Mouse (Mus musculus): ENCODE data around the gene Cfap97. TPM values are rescaled to one million over a fixed set of nuclear protein-coding genes. Genes with fewer than 3 reads are reported as not detected.

Cfap97 gene
- total RNA-seq, 2 experiments from 2014 or later, result 23.8 to 24.6 TPM

GRCm38 (mm10) chr8:46153042-46153441 lies 1.5 kb downstream of the Cfap97 start:
- no peak for DNase-seq

DNA sequence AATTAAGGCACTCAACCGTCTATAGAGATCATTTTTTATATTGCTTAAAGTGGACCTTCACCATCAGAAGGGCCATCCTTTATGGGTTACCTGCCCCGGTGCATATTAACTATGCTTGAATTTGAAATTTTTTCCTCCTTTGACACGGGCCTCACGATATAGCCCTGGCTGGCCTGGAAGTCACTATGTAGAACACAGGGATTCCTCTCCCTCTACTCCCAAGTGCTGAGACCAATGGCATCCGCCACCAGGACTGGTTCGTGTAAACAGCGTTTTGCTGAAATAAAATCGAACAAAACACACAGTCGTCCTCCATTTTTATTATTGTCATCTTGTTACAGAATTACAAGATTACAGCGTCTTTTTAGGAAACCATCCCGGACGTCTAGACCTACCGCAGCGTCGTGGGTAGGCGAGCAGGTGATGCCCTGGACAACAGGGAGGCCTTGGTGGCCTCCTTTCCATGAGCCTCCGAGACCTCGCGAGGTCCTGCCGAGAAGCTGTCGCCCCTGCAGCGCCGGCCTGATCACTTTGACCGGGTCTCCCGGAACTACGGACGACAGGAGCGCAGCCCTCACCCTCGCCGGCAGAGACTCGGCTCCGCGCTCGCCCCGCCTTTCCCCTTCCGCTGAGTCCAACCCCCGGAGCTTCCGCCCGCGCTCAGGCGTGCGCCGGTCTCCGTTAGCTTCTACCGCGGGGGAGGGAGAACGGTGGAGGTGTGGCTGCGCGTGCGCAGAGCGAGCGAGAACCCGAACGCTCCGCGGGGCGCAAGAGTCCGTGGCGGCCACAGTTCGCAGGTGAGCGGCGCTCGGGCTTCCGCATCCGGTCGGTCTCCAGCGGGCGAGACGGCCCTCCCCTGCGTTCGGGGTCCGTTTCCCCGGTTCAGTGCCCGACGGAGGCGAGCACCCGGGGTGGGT lies 11.6 kb downstream of the Cfap97 start:
- DNase-seq, result peak; percentile 97

- no peak for DNase-seq
Observed at GRCm38 (mm10) chr8:46163870-46164190, 12.3 kb downstream of the Cfap97 start.

DNA sequence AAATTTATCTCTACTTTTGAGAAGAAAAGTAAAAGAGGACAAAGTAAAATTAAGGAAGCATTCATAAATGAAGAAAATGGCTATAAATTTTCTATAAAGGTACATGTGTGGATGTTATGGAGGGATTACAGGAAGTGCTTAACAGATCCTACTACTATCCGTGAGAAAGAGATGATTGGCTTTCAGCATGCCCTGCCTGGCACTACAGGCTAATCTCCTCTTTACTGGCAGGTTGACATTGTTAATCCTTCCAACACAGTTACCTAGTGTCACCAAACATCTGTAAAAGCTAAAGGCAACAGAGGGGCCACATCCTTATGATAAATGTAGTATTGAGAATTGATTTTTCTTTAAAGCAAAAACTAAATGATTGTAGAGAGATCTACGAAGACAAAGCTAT lies 22.1 kb downstream of the Cfap97 start:
- no peak for DNase-seq

DNA sequence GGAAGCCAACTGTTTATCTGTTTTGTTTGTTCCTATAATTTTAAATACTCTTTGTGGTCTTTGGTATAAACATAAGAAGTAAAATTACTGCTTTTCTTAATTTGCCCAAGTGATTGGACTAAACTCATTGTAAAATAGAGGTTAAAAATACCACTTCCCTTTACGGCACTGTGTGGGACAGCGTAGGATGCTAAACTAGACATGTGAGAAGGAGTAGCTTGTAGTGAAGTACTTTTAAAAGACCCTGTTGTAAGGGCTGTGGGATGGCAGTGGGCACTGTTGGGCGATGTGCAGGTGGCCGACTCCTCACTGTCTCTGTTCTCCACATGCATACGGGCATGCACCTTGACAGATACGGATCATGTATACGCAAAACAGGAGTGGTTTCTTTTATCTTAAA lies 28.6 kb downstream of the Cfap97 start:
- DNase-seq, result no peak

DNA sequence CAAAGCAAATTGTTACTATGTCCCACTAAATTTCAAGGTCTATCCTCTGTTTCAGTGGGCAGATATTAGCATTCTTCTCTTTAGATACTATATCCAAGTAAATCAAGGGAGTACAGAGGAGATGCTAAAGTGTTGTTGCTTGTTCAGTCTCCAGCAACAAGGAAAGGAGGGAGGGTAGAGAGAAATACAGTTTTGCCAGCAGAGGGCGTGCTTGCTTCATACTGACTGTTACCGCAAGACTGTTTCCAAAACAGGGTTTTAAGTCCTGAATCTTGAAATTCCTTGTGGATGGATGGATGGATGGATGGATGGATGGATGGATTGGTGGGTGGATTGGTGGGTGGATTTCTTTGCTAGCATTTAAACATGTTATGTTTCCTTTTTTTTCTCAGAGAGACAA lies 33.8 kb downstream of the Cfap97 start:
- DNase-seq, result peak; percentile 44 to 48

DNA sequence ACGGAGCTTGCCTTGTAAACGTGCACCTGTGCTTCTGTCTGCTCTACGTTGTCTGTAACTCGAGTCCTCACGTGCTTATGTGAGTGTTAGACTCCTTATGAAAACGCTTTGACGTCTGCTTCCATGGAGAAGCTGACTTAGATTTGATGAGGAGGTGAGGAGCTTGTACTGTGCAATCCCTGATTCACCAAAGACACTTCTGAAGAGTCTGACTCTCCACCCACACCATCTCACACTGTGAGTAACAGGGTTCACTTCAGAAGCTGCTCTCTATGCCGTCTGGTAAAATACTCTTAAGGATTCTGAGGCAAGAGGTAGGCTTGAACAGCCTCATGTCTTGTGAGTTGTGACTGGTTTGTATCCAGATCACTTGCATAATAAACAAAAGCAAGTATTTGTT lies 41.5 kb downstream of the Cfap97 start:
- no peak for DNase-seq

DNA sequence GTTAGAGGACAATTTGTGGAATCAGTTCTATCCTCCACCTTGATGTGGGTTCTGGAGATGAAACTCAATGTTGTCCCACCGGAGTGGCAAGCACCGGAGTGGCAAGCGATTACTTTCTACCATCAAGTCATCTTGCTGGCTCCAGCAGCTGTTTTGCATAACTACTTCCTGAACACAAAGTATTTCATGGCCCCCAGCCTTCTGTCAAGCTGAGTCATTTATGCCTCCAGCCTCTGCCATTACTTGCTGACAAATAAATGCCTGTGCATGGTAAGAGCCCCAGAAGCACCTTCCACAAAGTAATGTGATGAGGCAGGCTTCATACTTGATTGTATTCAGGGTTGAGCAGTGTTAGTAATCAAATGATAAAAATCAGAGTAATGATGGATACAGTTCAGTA lies 45.3 kb downstream of the Cfap97 start:
- no peak for DNase-seq

DNA sequence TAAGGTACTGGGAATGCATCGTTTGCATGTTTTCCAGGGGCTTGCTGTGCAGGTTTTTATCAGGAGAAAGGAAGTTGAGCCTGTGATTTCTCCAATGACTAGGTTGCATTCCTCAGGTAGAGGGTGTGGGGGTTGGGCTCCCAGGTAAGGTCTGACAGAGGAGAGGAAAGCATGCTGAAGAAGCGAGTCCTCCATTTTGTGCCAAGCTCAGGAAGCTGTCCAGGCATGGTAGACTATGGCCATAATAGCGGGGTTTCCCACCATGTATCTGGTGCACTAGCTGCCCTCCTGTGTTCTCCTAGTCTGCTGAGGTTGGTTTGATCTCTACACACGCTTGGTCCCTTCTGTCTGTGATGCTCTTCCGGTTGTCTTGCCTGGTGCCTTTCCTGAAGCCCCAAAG lies 46.1 kb downstream of the Cfap97 start:
- no peak for DNase-seq

DNA sequence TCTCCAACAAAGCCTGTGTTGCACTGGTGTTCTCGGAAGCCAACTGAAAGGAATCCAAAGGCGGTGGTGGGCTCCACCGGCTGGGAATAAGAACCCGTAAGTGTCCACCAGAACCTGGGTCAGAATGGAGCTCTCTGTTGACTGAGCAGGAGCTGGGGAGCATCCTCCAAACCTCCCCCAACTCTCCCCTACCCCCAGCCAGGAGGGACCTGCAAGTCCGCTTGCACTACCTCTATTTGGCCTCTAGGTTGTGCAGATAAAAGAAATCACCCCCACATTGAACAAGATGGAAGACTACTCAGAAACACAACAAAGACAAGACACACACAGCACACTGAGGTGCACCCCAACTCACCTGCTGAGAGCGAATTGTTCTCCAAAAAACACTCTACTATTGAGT lies 50.8 kb downstream of the Cfap97 start:
- DNase-seq, result no peak

- DNase-seq, result no peak
Observed at GRCm38 (mm10) chr8:46204301-46204700, 52.7 kb downstream of the Cfap97 start.

- DNase-seq, result no peak
Observed at GRCm38 (mm10) chr8:46204974-46205640, 53.5 kb downstream of the Cfap97 start.

- no peak for DNase-seq
Observed at GRCm38 (mm10) chr8:46206107-46206506, 54.5 kb downstream of the Cfap97 start.

- peak; percentile 36 to 41 for DNase-seq
Observed at GRCm38 (mm10) chr8:46208354-46208753, 56.8 kb downstream of the Cfap97 start.

- peak in 1 of 2 experiments; percentile 30 for DNase-seq
Observed at GRCm38 (mm10) chr8:46209057-46209456, 57.5 kb downstream of the Cfap97 start.

DNA sequence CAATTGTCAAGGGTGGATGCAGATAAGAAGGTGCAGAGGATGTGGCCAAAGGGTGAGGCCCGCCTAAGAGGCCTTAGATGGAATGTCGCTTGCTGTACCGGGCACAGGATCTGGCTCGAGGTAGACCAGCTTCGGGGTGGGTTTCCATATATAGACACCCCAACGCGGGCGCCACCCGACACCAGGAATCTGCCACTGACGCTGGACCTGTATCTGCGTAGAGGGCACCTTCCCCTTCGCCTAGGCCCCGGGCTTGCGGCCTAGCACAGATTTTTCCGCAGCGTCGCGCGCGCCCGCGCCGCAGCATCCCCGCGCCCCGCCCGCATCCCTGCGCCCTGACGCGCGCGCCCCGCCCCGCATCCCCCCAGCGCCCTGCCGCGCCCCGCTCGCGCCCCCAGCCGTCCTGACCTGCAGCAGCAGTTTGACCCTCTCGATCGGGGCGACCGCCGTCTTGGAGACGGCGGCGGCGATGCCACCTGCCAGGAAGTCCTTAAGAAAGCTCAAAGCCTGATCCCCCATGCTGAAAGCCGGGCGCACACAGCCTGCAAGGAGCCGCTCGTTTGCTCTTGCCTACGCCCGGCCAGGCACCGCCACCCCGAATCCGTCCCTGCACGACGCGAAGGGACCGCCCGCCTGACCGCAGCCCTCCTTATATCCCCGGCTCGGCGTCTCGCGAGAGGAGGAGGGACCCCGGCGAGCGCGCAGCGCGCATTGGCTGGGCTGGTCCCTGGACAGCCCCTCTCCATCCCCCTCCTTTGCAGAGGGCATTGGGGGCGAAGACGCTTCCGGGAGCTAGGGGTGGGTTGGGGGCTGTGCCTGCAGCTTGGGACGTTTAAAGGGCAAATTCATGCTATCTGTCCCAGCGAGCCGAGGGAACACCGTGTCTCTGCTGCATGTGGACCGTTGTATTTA lies 59.1 kb downstream of the Cfap97 start, which contains the start of gene Slc25a4:
Gene Slc25a4, minus strand, starts transcription at position 881 of the 912 bp plus-strand sequence.
- DNase-seq, result peak; percentile 97

DNA sequence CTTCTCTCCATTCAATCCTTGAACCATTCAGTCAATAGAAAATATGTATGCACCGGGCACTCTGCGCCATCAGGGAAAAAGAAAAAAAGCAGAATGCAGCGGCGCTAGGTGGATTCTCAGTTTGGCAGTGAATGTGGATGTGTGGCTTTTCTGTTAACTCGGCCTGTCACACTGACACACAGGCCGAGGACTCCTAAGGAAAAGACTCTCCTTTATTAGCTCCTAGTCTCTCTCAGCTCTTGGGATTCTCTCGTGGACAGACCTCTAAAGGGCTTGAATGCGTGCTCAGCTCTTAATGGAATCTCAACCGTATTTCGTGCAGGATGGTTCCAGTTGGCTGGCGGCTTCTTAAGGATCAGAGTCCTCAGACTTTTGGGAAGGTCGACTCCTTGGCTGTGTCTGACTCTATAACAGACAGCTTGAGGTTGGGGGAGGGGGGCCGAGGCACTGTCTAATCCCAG lies 60.1 kb downstream of the Cfap97 start:
- peak in 1 of 2 experiments; percentile 21 for DNase-seq

GRCm38 (mm10) chr8:46212194-46212593 lies 60.6 kb downstream of the Cfap97 start:
- no peak for DNase-seq

DNA sequence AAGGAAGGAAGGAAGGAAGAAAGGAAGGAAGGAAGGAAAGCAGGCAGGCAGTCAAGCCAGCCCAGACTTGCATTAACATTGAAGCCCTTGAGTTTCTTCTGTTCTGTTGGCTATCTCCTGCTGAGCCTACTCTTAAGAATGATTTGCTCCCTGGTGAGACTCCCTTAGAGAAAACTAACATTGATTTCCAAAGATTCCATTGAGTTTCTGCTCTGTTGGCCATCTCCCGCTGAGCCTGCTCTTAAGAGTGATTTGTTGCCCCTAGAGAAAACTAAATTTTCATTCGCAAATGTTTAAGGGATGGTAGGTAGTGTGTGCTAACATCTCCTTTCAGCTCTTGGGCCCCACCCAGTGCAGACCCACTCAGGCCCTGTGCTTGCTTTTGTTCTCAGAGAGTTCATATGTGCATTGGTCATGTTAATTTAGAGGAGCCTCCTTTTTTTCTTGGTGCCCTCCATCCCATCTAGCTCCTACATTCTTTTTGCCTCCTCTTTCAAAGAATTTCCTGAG lies 62.5 kb downstream of the Cfap97 start:
- DNase-seq, result no peak

GRCm38 (mm10) chr8:46216838-46217237 lies 65.3 kb downstream of the Cfap97 start:
- DNase-seq, result peak; percentile 35 to 48

GRCm38 (mm10) chr8:46220566-46220965 lies 69.0 kb downstream of the Cfap97 start:
- DNase-seq, result no peak

GRCm38 (mm10) chr8:46225501-46225900 lies 73.9 kb downstream of the Cfap97 start:
- DNase-seq, result no peak
